Mouse (Mus musculus) lung, embryonic 14.5 days (tissue): ENCODE data around the gene Lclat1. TPM values are rescaled to one million over a fixed set of nuclear protein-coding genes. Genes with fewer than 3 reads are reported as not detected.
A peak's percentile ranks its signal among the peaks of the same experiment; 100 is the strongest.

ENCODE experiments used
- ATAC-seq: fragments of 200-750 bp; cut with Nextera tagmentation; 2 replicates; pipeline ENCODE4 v1.8.0; 2017; ENCODE audit warnings: mild to moderate bottlenecking, moderate TSS enrichment, moderate library complexity; ENCODE audit not compliant: insufficient read depth
- DNase-seq: peaks from one replicate; pipeline ENCODE4 v3.0.0-alpha.2; 2015
- H3K27ac ChIP-seq: fragments of 300-500 bp; sonication (generic); 2 replicates; pipeline ENCODE4 v1.5.1; 2014; ENCODE audit warnings: low read depth, mild to moderate bottlenecking, moderate library complexity
- H3K27me3 ChIP-seq: fragments of 300-500 bp; sonication (generic); 2 replicates; pipeline ENCODE4 v1.6.1; 2014; ENCODE audit warnings: low read length, control low read depth; ENCODE audit not compliant: insufficient read depth
- H3K36me3 ChIP-seq: fragments of 300-500 bp; sonication (generic); 2 replicates; pipeline ENCODE4 v1.6.1; 2014; ENCODE audit warnings: control low read depth; ENCODE audit not compliant: insufficient read depth
- H3K4me1 ChIP-seq: fragments of 300-500 bp; sonication (generic); 2 replicates; pipeline ENCODE4 v1.6.1; 2014; ENCODE audit warnings: antibody characterized with exemption, control low read depth; ENCODE audit not compliant: insufficient read depth
- H3K4me2 ChIP-seq: fragments of 300-500 bp; sonication (generic); 2 replicates; pipeline ENCODE4 v1.6.1; 2014; ENCODE audit warnings: mild to moderate bottlenecking
- H3K4me3 ChIP-seq: fragments of 300-500 bp; sonication (generic); 2 replicates; pipeline ENCODE4 v1.5.1; 2014; ENCODE audit warnings: low read depth, low read length
- H3K9ac ChIP-seq: fragments of 300-500 bp; sonication (generic); 2 replicates; pipeline ENCODE4 v1.6.1; 2014
- H3K9me3 ChIP-seq: fragments of 300-500 bp; sonication (generic); 2 replicates; pipeline ENCODE4 v1.6.1; 2016; ENCODE audit warnings: low read depth, low read length, control low read depth
- CTCF ChIP-seq: IDR thresholded peaks from 2 replicates; pipeline ENCODE4 v1.5.1; 2016; ENCODE audit warnings: antibody characterized with exemption, low read depth
- WGBS: fragments of 180-500 bp; shearing (Covaris S2); extraction: QIAGEN DNeasy Blood & Tissue Kit; methylation state at CpG from one replicate; pipeline ENCODE4 v1.1.7; 2014; 5-methylcytosine and 5-hydroxymethylcytosine counted together
- polyA plus RNA-seq: library from polyadenylated mRNA; unstranded; fragments of >200 nt; fragmentation: Nextera tagmentation; extraction: Ambion mirVana; gene quantifications from 2 replicates; pipeline ENCODE4 v1.2.1, GENCODE M21; 2014

The Lclat1 gene
- polyA plus RNA-seq, 1 experiment from 2014 or later, result 23.0 TPM

DNA sequence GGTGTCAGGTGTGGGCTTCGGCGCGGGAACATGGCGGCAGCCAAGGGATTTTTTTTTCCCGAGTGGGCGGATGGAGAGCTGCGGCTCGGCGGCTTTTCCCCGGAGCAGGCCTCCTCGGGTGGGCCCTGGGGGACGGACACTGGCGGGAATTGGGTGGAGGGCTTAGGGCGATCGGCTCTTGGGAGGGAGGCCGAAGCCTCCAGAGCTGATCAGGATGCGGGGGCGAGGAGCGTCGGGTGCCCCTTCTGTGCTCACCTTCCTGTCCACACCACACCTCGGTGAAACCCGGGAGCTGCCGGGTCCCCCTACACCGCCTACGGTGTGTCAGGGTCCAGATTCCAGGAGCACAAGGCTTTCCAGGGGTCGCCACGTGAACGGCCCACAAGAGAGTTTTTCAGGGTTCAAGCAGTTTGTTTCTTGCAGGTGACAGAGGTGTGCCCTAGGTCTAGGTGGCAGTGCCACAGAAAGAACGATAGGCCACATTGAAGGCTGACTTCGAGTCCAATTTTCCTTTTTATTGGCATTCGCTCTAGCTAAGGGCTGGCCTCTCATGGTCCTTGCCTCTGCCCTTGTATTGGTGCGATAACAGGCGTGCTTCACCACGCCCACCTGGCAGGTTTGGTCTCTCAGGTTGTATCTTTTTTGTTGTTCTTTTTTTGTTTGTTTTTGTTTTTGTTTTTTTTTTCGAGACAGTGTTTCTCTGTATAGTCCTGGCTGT is 544 bp downstream of the Lclat1 start:
- peak overlapping the region; percentile 88 for H3K9ac ChIP-seq
- no peaks in the 10 kb centered on the region for H3K9me3 ChIP-seq
- 4% methylated on average over 35 of the region's 35 CpGs for WGBS
- 0 out of 2 replicates have a peak, but pooled peaks cover 7% of the 10 kb centered on the region for H3K4me1 ChIP-seq
- H3K4me2 ChIP-seq, result peak overlapping the region; percentile 96
- H3K4me3 ChIP-seq, result peak overlapping the region; percentile 89
- H3K27ac ChIP-seq, result peak overlapping the region; percentile 61
- H3K27me3 ChIP-seq, result no peaks in the 10 kb centered on the region
- no peaks in the 10 kb centered on the region for H3K36me3 ChIP-seq
- no peak for TF ChIP-seq CTCF
- peak; percentile 67 for ATAC-seq
- no peak for DNase-seq

- 74% methylated on average over 7 of the region's 7 CpGs for WGBS
- H3K27ac ChIP-seq, result no peak overlapping the region
- H3K4me1 ChIP-seq, result 0 out of 2 replicates have a peak, but pooled peaks cover 7% of the 10 kb centered on the region
- H3K9me3 ChIP-seq, result no peaks in the 10 kb centered on the region
- H3K27me3 ChIP-seq, result no peaks in the 10 kb centered on the region
- H3K4me3 ChIP-seq, result peak overlapping the region; percentile 89
- ATAC-seq (no peak), DNase-seq (no peak)
- no peaks in the 10 kb centered on the region for H3K36me3 ChIP-seq
- H3K9ac ChIP-seq, result no peak overlapping the region
- TF ChIP-seq CTCF, result no peak
- H3K4me2 ChIP-seq, result peak overlapping the region; percentile 96
These were observed 1.1 kb downstream of the Lclat1 start for GRCm38 (mm10) chr17:73108888-73109259.

DNA sequence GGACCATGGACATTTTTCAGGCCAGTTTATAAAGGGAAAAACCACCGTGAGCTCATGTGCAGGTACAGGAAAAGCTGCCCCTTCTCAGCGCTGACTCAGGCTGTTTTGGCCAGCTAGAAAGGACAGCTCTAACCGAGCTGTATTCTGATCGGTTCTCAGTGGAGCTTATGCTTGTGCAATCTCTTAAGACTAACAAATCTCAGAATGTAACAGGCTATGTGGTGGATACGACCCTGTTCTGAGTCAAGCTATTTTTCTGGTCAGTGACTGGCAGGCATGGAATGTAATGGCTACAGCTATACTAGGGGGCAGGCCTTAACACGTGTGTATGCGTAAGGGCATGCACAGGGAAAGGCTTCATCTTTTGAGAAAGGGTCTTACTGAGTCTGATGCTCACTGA is 4.3 kb downstream of the Lclat1 start:
- no peak for TF ChIP-seq CTCF
- no peaks in the 10 kb centered on the region for H3K27me3 ChIP-seq
- 47% methylated on average over 7 of the region's 7 CpGs for whole genome bisulfite sequencing
- ATAC-seq (no peak), DNase-seq (no peak)
- 0 out of 2 replicates have a peak, but pooled peaks cover 7% of the 10 kb centered on the region for H3K4me1 ChIP-seq
- no peak overlapping the region for H3K4me2 ChIP-seq
- H3K9me3 ChIP-seq, result no peaks in the 10 kb centered on the region
- H3K9ac ChIP-seq, result no peak overlapping the region; the same call in 1 of the 2 replicates
- H3K4me3 ChIP-seq, result no peak overlapping the region
- H3K36me3 ChIP-seq, result no peaks in the 10 kb centered on the region
- H3K27ac ChIP-seq, result no peak overlapping the region; the same call in 1 of the 2 replicates

- 0 out of 2 replicates have a peak, but pooled peaks cover 7% of the 10 kb centered on the region for H3K4me1 ChIP-seq
- H3K27ac ChIP-seq, result peak overlapping the region; percentile 38
- 20% methylated on average over 6 of the region's 6 CpGs for WGBS
- peak overlapping the region; percentile 3; the same call in 1 of the 2 replicates for H3K4me2 ChIP-seq
- H3K27me3 ChIP-seq, result no peaks in the 10 kb centered on the region
- no peaks in the 10 kb centered on the region for H3K36me3 ChIP-seq
- ATAC-seq (no peak), DNase-seq (peak; percentile 50)
- H3K9me3 ChIP-seq, result no peaks in the 10 kb centered on the region
- H3K9ac ChIP-seq, result no peak overlapping the region
- no peak for TF ChIP-seq CTCF
- no peak overlapping the region for H3K4me3 ChIP-seq
These were observed 4.8 kb downstream of the Lclat1 start for GRCm38 (mm10) chr17:73112601-73113000.

GRCm38 (mm10) chr17:73113230-73113629 is 5.4 kb downstream of the Lclat1 start:
- ATAC-seq, result no peak

DNA sequence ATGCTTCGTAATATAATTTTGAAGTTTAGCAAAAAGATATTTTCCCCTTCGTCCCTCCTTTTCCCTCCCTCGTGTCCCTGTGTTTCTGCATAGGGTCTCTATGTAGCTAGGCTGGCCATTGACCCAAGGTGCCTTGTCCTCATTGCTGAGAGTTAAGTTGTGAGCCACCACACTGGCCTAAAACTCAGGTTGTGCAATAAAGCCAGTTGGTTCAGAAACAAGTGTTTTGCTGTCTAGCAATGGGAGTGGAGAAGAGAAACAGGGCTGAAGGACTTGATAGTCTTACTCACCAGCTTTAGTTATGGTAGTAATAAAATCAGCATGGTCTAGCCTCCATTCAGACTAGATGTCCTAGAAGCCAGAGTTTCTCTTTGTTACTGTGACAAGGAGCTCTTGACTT is 10.3 kb downstream of the Lclat1 start:
- Histone ChIP-seq H3K27me3 (no peaks in the 10 kb centered on the region), H3K4me2 (no peak overlapping the region), H3K4me1 (no peaks in the 10 kb centered on the region), H3K36me3 (no peaks in the 10 kb centered on the region), H3K4me3 (no peak overlapping the region), H3K27ac (no peak overlapping the region), H3K9me3 (no peaks in the 10 kb centered on the region), H3K9ac (no peak overlapping the region)
- TF ChIP-seq CTCF, result no peak
- WGBS, result 88% methylated on average over 3 of the region's 3 CpGs
- no peak for DNase-seq
- no peak for ATAC-seq

More at GRCm38 (mm10) chr17:73113230-73113629, 5.4 kb downstream of the Lclat1 start:
- WGBS, result 85% methylated on average over 4 of the region's 4 CpGs
- no peak overlapping the region for H3K4me3 ChIP-seq
- no peaks in the 10 kb centered on the region for H3K9me3 ChIP-seq
- DNase-seq, result no peak
- no peak overlapping the region for H3K4me2 ChIP-seq
- H3K36me3 ChIP-seq, result no peaks in the 10 kb centered on the region
- H3K9ac ChIP-seq, result no peak overlapping the region
- TF ChIP-seq CTCF, result no peak
- H3K27me3 ChIP-seq, result no peaks in the 10 kb centered on the region
- H3K27ac ChIP-seq, result no peak overlapping the region
- H3K4me1 ChIP-seq, result 0 out of 2 replicates have a peak, but pooled peaks cover 7% of the 10 kb centered on the region

DNA sequence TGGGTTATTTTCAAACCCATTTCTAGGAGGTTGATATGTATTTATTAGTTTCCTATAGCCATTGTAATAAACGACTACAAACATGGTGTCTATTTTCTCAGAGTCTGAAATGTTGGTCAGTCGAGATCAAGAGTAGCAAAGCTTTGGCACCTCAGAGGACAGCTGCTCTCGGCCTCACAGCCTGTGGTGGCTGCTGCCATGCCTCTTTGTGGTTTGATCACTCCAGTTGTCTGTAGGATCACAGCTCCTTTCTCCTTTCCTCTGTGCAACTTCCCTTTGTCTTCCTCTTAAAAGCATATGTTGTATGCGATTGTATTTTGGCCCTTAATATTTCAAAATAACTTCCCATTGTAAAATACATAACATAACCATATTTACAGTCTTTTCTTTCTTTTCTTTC is 10.9 kb downstream of the Lclat1 start:
- WGBS, result 74% methylated on average over 4 of the region's 4 CpGs
- Histone ChIP-seq H3K27me3 (no peaks in the 10 kb centered on the region), H3K36me3 (no peaks in the 10 kb centered on the region), H3K4me3 (no peak overlapping the region), H3K9me3 (no peaks in the 10 kb centered on the region), H3K27ac (no peak overlapping the region), H3K4me2 (no peak overlapping the region), H3K4me1 (no peaks in the 10 kb centered on the region), H3K9ac (no peak overlapping the region)
- TF ChIP-seq CTCF, result no peak
- ATAC-seq (no peak), DNase-seq (no peak)
